Mouse (Mus musculus) ovary, postnatal 10 days (tissue): ENCODE measurements around the gene Tenm2.

ENCODE experiments used
- DNase-seq: peaks from one replicate; pipeline ENCODE4 v3.0.0; 2022; ENCODE audit warnings: low spot score

The Tenm2 gene

DNA sequence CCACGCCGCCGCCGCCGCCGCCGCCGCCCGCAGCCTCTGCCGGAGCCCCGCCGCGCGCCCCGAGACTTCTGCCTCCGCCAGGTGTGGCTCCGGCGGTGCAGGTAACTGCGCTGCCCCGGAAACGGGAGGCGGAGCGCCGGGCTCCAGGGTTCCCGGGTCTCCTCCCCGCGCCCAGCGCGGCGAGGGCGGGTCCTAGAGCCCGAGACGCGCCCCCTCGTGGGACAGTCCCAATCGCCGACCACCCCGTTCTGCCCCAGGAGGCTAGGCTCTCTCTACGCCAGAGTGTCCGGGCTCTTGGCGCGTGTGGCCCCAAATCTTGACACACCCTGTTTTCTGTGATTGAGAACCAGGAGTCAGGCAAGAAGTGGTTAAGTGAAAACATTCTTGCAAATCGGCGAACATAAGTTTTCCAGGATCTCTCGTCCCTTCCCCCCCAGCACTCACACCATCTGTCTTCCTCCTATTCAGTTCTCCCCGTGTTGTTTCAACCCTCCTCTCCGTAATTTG, 1255.3 kb downstream of the Tenm2 start, which contains the start of gene Wwc1:
TSS of gene Wwc1 (minus strand) at position 117 of the 507 bp plus-strand sequence.
- peak; percentile 29 for DNase-seq

DNA sequence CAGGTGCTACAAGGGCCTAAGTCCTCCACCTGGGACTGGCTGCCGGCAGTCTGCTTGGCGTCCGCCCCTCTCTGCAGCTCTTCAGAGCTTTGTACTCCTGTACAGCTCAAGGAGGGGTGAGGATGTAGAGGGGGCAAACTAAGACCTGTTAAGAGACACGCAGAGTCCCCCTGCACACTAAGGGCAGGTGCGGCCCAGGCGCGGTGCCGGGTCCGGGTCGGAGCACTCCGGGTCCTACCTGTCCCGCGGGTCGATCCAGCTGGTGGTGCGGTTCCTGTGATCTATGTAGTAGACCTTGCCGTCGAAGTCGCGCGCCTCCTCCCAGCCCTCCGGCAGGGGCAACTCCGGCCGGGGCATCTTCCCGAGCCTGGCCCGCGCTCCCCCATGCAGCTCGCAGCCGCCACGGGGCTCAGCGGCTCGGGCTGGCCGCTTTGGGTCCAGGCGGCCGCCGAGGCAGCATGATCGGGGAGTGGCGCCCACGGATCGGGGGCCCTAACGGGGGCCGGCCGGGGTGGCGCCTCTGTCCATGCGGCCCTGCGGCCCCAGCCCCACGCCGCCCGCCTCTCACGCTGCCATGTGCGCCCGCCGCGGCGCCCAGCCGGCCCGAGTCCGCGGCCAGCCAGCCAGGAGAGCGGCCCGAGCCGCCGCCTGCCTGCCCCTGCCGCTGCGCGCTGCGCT, 1255.9 kb downstream of the Tenm2 start:
- no peak for DNase-seq

DNA sequence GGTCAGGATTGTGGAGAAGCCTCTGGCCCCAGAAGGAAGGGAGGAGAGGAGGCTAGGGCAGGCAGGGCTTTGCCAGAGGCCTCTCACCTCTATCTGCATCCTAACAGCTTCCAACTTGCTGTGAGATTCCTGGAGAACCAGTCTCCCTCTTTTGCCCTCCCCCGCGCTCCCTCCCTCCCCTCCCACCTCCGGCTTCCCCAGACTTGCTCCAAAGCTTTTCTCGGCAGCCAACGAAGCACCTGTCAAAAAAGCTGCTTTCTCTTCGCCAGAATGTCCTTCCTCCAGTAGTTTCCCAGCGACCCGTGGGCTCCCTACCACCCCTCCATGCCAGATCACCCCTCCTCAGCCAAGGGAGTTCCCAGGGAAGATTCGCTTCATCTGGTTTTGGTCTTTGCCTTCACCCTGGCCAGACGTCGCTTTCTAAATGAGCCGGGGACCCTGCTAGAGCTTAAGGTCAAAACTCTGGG, 1256.5 kb downstream of the Tenm2 start:
- no peak for DNase-seq

DNA sequence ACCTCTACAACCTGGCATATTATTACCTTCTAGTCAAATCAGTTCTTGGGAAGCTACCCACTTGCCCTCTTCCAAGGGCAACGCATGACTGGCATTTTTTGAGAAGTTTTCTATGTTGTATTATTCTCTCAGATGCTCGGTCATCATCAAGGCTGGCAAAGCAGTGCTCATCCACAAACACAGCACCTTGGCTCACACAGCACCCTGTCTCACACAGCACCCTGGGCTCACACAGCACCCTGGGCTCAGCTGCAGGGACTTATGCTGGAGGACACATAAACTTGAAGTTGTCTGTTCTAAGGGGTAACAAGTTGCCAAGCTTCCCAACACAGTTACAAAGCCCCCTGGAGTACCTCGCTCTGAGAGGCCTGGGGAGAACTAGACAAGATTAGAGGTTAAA, 1258.0 kb downstream of the Tenm2 start:
- DNase-seq = no peak

DNA sequence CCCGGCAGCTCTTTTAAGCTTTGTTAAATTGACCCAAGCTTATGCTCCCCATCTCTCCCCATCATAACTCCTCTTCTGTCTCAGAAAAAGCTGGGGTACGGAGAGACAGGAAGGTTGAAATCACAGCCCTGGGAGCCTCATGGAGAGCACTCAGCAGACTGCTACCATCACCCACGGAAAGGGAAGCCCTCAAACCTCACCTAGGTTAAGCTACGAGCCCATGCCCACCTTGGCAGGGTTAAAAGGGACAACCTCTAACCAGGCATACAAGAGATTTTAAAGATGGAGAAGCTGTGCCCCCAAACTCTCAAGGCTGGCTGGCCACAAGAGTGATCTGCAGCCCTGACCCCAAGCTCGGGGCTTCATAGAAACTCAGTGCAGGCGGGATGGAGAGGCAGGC, 1258.7 kb downstream of the Tenm2 start:
- DNase-seq = no peak

DNA sequence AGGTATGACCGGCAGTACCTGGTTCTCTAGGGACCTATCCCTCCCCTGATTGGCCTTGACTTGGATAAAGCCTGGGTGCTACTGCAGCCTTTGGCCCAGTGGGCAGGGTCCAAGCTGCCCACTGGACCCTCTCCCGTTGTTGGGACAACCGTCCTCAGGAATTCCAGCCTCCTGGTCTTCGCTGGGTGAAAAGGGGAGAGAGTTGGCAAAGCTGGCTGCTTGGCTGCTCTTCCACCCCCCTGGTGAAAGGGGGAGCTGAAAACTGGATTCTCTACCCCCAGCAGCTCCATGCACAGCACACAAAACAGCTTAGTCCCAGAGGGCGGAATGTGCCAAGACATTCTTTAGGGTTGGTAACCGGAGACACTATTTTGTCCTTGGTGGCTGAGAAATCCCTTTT, 1259.3 kb downstream of the Tenm2 start:
- no peak for DNase-seq

DNA sequence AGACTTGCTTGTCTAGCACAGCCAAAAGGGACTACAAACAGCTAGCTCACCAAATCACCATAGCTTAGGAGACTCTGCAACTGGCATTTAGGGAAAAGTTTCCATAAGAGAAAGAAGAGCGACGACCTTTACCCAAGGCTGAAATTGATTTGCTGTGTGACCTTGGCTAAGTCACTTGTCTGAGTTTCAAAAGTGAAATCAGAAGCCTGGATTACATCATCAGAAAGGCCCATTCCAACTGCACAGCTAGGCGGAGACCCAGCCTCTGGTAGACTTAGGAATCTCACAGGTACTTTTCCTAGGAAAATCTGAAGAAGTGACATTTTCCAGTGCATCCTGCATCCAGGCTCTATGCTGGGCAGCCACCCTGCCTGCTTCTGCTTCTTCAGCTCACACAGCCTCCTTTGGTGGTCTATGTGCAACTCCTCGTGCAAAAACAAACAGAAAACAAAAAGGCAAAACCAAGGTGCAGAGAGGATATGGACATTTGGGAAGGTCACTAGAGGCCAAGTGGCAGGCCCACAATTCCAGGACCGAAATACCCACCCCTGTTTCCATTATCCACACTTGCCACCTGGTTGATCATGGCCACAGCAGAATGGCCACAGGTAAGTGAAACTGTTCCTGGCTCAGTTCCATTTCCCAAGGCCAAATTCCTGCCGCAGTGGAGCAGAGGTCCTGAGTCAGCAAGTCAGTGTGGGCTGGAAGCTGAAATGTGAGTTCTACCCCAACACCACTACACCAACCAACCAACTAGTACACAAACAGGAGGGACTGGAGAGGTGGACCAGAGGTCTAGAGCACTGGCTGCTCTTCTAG, 1260.9 kb downstream of the Tenm2 start:
- DNase-seq = no peak

DNA sequence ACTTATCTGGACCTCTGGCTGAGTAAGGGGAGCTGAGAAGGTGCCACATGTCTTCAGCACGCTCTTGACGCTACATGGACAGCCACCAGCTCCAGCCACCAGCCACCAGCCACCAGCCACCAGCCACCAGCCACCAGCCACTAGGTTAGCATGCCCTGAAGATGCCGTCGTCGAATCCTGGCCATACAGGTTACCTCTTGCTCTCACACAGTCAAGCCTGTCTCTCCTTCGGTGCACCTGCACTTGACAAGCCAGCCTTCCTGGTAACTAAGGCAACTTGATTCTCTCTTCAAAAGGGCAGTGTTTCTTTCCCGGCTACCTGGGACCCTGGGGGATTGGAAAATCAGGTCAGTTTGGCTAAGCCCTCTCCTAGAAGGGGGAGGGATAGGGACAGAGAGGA, 1262.6 kb downstream of the Tenm2 start:
- DNase-seq = no peak

DNA sequence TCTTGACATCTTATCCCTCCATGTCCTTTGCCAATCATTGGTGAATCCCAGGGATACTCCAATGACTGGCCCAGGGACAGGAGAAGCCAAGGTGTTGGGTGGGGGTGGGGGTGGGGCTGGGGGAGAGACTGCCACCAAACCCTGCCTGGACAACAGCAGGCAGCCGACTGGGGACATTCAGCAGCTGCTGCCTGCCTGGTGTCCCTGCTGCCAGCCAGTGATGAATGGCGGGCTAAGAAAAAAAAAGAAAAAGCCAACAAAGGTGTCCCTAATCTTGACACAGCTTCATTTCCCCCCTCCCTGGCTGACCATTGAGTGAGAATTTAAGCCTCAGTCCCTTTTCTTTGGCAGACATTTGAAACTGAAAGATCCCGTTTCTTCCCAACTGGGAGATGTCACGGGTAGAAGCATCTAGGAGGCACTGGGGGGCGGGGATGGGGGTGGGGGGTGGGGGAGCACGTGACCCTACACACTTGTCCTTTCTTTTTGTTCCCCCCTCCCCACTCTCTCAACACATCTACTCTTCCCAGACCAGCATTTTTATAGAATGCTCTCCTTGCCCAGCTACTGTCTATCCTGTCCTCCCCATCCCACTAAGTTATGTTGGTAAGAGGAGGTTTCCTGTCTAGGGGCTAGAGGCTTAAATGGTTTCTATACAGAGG, 1263.4 kb downstream of the Tenm2 start:
- no peak for DNase-seq

DNA sequence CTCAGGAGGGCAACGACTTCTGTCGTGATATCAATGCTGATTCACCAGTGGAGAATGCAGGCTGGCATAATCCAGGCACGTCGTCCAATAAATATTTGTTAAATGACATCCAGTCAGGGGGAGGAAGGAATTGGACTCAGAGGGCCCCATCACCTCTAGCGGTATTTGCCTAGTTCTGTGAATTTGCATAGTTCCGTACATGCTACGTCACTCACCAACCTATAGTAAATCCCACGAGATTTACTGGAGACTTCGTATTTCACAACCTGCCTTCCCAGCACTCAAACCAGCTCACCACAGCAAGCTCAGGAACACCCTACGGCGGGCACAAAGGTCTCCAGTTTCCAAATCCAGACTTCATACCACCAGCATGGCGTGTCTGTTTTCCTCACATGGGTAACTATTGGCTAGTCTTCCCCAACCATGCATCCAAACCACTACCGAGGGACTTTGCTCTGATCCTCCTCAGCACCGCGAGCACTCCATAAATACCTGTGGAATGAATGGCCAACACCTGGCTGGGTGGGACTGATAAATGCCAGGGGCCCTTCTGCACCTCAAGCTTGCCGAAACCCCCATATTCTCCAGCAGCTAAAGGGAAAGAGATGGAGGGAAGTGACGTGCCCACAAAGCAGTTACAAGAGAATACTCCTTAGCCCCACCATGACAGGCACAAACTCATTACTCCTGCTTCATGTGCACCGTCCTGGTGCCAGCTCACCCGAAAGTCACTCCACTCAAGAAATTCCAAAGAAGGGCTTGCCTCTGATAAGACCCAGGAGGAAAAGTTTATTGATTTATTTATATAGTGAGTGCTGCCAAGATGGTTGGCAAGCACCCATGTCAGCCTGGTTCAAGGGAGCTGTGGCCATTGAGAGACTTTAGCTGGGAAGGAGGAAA, 1264.7 kb downstream of the Tenm2 start:
- no peak for DNase-seq

DNA sequence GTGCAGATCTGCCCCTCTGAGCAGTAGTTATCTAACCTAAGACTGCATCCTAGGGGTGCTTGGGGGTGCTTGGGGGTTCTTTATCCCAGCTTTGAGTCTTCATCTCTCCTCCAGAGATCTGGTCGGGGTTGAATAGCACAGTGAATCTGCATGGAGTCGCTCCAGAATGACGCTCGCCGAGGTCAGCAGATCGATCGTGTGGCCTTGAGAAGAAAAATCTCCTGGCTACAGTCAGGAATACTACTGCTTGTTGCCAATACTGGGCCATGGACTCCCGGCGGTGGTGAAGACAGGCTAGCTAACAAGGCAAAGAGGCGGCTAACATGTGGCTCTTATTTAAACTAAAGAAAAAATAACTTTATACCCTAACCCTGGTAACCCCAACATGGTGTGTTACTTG, 1267.5 kb downstream of the Tenm2 start:
- no peak for DNase-seq

DNA sequence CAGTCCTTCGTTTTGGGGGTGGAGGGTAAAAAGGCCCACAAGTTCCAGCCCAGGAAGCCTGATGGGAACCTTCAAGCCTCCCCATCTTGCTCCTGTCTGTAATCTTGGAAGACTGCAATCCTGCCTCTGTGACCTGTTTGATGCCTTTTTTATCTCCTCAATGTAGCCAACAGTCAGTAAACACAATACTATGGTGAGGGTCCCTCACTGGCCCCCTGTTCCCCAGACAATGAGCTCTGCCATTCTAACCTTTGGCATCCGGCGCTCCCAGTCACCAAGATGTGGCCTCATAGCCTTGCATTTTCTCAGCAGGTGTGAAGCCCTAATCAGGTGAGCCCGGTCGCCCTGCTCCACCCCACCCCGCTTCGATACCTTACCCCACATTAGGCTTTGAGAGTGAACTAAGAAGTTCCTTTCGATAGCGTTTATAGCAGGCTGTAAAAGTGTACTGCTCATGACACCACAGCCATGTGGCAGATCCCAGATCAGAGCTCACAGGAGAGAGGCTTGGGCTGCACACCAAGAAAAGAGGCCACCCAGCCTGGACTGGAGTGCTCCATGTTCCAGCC, 1271.7 kb downstream of the Tenm2 start:
- no peak for DNase-seq

DNA sequence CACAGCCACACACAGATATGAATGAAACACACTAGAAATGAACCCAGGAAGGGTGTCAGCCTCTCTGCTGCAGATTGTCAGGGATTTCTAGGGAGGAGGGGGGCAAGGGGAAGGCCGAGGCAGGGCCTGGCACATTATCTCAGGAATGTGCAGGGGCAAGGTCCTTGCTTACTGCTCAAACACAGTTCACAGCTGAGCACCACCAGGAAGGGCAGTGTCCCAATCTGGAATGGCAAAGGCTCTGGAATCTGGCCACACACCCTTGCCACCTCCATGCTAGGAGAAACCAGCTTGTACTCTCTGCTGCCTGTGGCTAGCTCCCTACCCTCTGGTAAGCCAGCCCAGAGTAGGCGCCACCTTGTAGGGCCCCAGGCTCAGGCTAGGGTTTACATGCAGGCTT, 1272.2 kb downstream of the Tenm2 start:
- no peak for DNase-seq

DNA sequence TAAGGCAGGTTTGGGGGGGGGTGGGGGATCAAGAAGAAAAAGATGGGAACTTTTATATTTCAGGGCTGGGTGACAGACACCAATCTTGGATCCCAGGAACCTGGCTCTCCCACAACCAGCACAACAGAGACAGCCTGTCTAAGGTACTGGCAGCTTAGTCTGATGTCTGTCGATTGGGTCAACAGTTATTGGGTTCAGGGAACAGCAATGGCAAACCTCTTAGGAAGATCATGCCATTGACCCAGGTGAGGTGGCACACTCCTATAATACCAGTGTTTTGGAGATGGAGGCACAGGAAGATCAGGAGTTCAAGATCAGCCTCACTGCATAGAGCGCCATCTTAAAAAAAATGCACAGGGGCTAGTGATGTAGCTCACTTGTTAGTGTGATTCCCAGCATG, 1273.3 kb downstream of the Tenm2 start:
- no peak for DNase-seq

DNA sequence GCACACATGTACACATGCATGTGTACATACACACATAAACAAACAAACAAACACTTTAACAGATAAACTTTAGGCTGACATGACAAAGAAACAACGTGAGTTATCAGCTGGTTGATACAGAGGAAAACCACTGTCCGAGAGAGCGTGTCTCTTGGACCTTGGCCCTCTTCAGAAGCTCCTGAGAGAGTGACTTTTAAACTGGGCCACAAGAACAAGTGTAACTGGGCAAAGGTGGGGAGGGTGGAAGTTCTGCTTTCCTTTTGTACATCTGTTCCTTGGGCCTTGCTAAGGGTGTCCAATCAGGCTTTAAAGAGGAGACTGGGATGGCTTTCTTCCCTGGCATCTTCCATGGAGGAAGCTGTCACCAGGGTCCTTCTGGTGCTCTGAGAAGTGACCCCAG, 1276.5 kb downstream of the Tenm2 start:
- no peak for DNase-seq
